Mouse (Mus musculus) CH12.LX (cell line): ENCODE data around the gene Hoxd3. TPM values are rescaled to one million over a fixed set of nuclear protein-coding genes. Genes with fewer than 3 reads are reported as not detected.

Source experiments
- DNase-seq: peaks from one replicate; pipeline ENCODE4 v3.0.0-alpha.2; 2013; ENCODE audit errors: extremely low read depth
- H3K27ac ChIP-seq: 2 replicates; pipeline ENCODE4 v1.5.1; 2012; ENCODE audit warnings: low read depth, mild to moderate bottlenecking, control low read depth, moderate library complexity; ENCODE audit not compliant: insufficient read depth
- H3K27me3 ChIP-seq: replicated peaks from 2 replicates; pipeline ENCODE3; 2012; ENCODE audit warnings: inconsistent platforms
- H3K36me3 ChIP-seq, 2 experiments: replicated peaks in 1 of 2; 2 replicates each; pipeline versions ENCODE3 to v1.6.1; 2012; ENCODE audit warnings: inconsistent platforms in 1 of 2, low read length in 1 of 2, mild to moderate bottlenecking in 1 of 2, mixed read lengths in 1 of 2, moderate library complexity in 1 of 2; ENCODE audit not compliant: control insufficient read depth in 1 of 2, insufficient read depth in 1 of 2
- H3K4me1 ChIP-seq, 2 experiments: 2 replicates each; pipeline ENCODE4 v1.6.1; 2012; ENCODE audit warnings: inconsistent platforms in 1 of 2, moderate library complexity in 1 of 2; ENCODE audit not compliant: insufficient read depth in 2 of 2, control insufficient read depth in 1 of 2
- H3K4me2 ChIP-seq: 2 replicates; pipeline ENCODE4 v1.6.1; 2012; ENCODE audit warnings: low read depth, mild to moderate bottlenecking, control low read depth; ENCODE audit not compliant: poor library complexity, insufficient read depth, severe bottlenecking
- H3K4me3 ChIP-seq, 3 experiments: fragments of 150-350 bp in 1 of 3; sonication (generic) in 1 of 3; replicated peaks in 1 of 3; 2 replicates each; pipeline versions ENCODE3 to v1.5.1; 2011 to 2012; ENCODE audit warnings: low read depth in 2 of 3, low read length in 2 of 3, mild to moderate bottlenecking in 2 of 3, moderate library complexity in 2 of 3, control low read depth in 1 of 3, improper control_type of control experiment in 1 of 3, inconsistent platforms in 1 of 3, mixed read lengths in 1 of 3; ENCODE audit not compliant: poor library complexity in 1 of 3
- H3K79me2 ChIP-seq: replicated peaks from 2 replicates; pipeline ENCODE4 v1.6.1; 2012; ENCODE audit warnings: mild to moderate bottlenecking, moderate library complexity; ENCODE audit not compliant: control insufficient read depth, poor library complexity, insufficient read depth, severe bottlenecking; ENCODE audit errors: extremely low read depth
- H3K9ac ChIP-seq: 2 replicates; pipeline ENCODE4 v1.6.1; 2012; ENCODE audit warnings: low read depth, mild to moderate bottlenecking, control low read depth, moderate library complexity; ENCODE audit not compliant: insufficient read depth
- H3K9me3 ChIP-seq: replicated peaks from 2 replicates; pipeline ENCODE3; 2012; ENCODE audit warnings: low read length, inconsistent platforms, mixed read lengths
- BHLHE40 ChIP-seq: IDR thresholded peaks from 2 replicates; pipeline ENCODE4 v1.6.1; 2011; ENCODE audit warnings: mild to moderate bottlenecking, low read depth, low read length, improper control_type of control experiment
- ELF1 ChIP-seq: IDR thresholded peaks from 2 replicates; pipeline ENCODE4 v1.6.1; 2014; ENCODE audit warnings: low read depth, mild to moderate bottlenecking, inconsistent platforms, low read length, improper control_type of control experiment
- GABPA ChIP-seq: IDR thresholded peaks from 2 replicates; pipeline ENCODE4 v1.6.1; 2012; ENCODE audit warnings: low read depth, low read length, improper control_type of control experiment, inconsistent platforms; ENCODE audit not compliant: insufficient replicate concordance
- HCFC1 ChIP-seq: IDR thresholded peaks from 2 replicates; pipeline ENCODE4 v1.6.1; 2012; ENCODE audit warnings: low read depth, mild to moderate bottlenecking, inconsistent platforms, low read length, improper control_type of control experiment
- IRF4 ChIP-seq: IDR thresholded peaks from 2 replicates; pipeline ENCODE4 v1.6.1; 2014; ENCODE audit warnings: low read depth, mild to moderate bottlenecking, inconsistent platforms, low read length, improper control_type of control experiment
- KAT2A ChIP-seq: IDR thresholded peaks from 2 replicates; pipeline ENCODE4 v1.6.1; 2012; ENCODE audit warnings: low read length, improper control_type of control experiment, inconsistent platforms; ENCODE audit not compliant: insufficient replicate concordance
- MAFK ChIP-seq: IDR thresholded peaks from 2 replicates; pipeline ENCODE4 v1.6.1; 2011; ENCODE audit warnings: low read length, improper control_type of control experiment; ENCODE audit not compliant: insufficient replicate concordance
- MEF2A ChIP-seq: IDR thresholded peaks from 2 replicates; pipeline ENCODE4 v1.6.1; 2014; ENCODE audit warnings: low read depth, mild to moderate bottlenecking, inconsistent platforms, low read length, improper control_type of control experiment, borderline replicate concordance
- MXI1 ChIP-seq: IDR thresholded peaks from 2 replicates; pipeline ENCODE4 v1.6.1; 2011; ENCODE audit warnings: mild to moderate bottlenecking, low read depth, low read length, improper control_type of control experiment
- MYC ChIP-seq: IDR thresholded peaks from 2 replicates; pipeline ENCODE4 v1.6.1; 2011; ENCODE audit warnings: low read depth, mild to moderate bottlenecking, improper control_type of control experiment, low read length
- NELFE ChIP-seq: IDR thresholded peaks from 2 replicates; pipeline ENCODE4 v1.6.1; 2011; ENCODE audit warnings: low read depth, low read length, improper control_type of control experiment
- POLR2AphosphoS2 ChIP-seq: IDR thresholded peaks from 2 replicates; pipeline ENCODE4 v1.6.1; 2011; ENCODE audit warnings: low read depth, low read length, improper control_type of control experiment
- SIN3A ChIP-seq: IDR thresholded peaks from 2 replicates; pipeline ENCODE4 v1.6.1; 2012; ENCODE audit warnings: low read length, improper control_type of control experiment, inconsistent platforms
- SMC3 ChIP-seq: IDR thresholded peaks from 2 replicates; pipeline ENCODE4 v1.6.1; 2011; ENCODE audit warnings: low read depth, low read length, improper control_type of control experiment
- TCF12 ChIP-seq: IDR thresholded peaks from 2 replicates; pipeline ENCODE4 v1.6.1; 2014; ENCODE audit warnings: low read depth, mild to moderate bottlenecking, inconsistent platforms, low read length, improper control_type of control experiment
- USF2 ChIP-seq: conservative IDR thresholded peaks from 2 replicates; pipeline ENCODE4 v1.6.1; 2011; ENCODE audit warnings: low read depth, low read length, improper control_type of control experiment
- ZMIZ1 ChIP-seq: IDR thresholded peaks from 2 replicates; pipeline ENCODE4 v1.6.1; 2012; ENCODE audit warnings: low read depth, mild to moderate bottlenecking, inconsistent platforms, low read length, improper control_type of control experiment
- ZNF384 ChIP-seq: IDR thresholded peaks from 2 replicates; pipeline ENCODE4 v1.6.1; 2012; ENCODE audit warnings: low read depth, low read length, improper control_type of control experiment, inconsistent platforms
- dilution Hi-C: fragments of 300-500 bp; cut with MboI; formaldehyde crosslinking; loops from 2 replicates; pipeline ENCODE4 v1.14.3; 2020; ENCODE audit warnings: low sequenced_read_pairs; ENCODE audit not compliant: extremely low pct_unique_long_range_greater_than_20kb, extremely low pct_ligation_motif_present
- in situ Hi-C: fragments of 300-500 bp; cut with MboI; formaldehyde crosslinking; loops from 3 replicates; pipeline ENCODE4 v1.14.3; 2019; ENCODE audit warnings: low sequenced_read_pairs, low pct_ligation_motif_present, low pct_unique_long_range_greater_than_20kb, mixed read lengths
- polyA plus RNA-seq: library from polyadenylated mRNA; unstranded; fragments of >175 nt; gene quantifications from 2 replicates; pipeline ENCODE4 v1.2.1, GENCODE M21; 2012; ENCODE audit warnings: low read depth; ENCODE audit not compliant: insufficient read length
- total RNA-seq, 2 experiments: library from RNA; depleted of rRNA; stranded (reverse); fragments of 300-350 nt in 1 of 2; fragments of >200 nt in 1 of 2; gene quantifications; 2 replicates each; pipeline ENCODE4 v1.2.3; 2012 to 2014

Hoxd3 gene
- total and polyA plus RNA-seq, 3 experiments = 0.12 to 1.1 TPM; not detected in 1

DNA sequence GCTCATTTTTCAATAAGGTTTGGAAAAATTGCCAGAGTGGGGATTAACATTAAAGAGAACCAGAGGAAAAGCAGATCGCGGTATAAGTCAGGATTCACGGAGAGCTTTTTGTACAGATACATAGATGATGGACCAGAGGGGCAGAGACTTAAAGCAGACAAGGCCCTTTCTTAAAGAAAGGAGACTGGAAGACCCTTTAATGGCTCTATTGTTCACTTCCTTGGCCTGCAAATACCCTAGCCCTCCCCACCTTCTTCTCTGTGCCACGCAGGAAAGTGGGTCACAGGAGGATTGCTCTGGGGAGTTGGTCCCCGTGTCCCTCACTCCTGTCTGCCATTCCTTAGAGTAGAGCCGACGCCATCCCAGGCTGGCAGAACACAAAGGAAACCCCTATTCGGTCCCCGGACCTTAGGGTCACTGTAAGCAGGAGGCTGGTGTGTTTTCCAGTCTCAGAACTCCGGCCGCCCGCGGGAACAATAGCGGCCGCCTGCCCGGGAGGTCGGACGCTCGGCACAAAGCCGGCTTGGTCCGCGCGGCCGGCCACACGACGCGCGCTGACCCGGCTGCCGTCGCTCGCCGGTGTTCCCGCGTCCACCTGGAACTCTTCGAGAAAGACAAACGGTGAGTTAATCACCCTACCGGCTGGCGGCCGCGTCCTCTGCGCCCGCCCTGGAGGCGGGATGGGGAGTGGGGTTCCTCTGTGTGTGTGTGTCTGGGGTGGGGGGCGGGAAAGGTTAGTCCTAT is 40.9 kb downstream of the Hoxd3 start:
- Histone ChIP-seq H3K9me3 (no peaks in the 10 kb centered on the region), H3K9ac (no peak overlapping the region), H3K27ac (no peak overlapping the region), H3K36me3 (peaks cover 0 to under 1% of the 10 kb centered on the region in 2 experiments), H3K4me2 (no peak overlapping the region), H3K79me2 (no peaks in the 10 kb centered on the region), H3K4me1 (peaks cover 0 to 12% of the 10 kb centered on the region in 2 experiments; a peak in 2 of 4 replicates), H3K27me3 (no peaks in the 10 kb centered on the region), H3K4me3 (no peak overlapping the region)
- DNase-seq = no peak
- no peak for TF ChIP-seq NELFE
- TF ChIP-seq GABPA = no peak
- TF ChIP-seq ZMIZ1 = no peak
- no peak for TF ChIP-seq BHLHE40
- TF ChIP-seq MEF2A = no peak
- no peak for TF ChIP-seq MAFK
- no peak for TF ChIP-seq SMC3
- no peak for TF ChIP-seq SIN3A
- TF ChIP-seq KAT2A = no peak
- TF ChIP-seq IRF4 = no peak
- no peak for TF ChIP-seq ZNF384
- no peak for TF ChIP-seq MXI1
- in situ Hi-C loops = no loop called here
- dilution Hi-C loops = no loop called here

- DNase-seq = no peak
- Histone ChIP-seq H3K4me1 (peaks cover 0 to 12% of the 10 kb centered on the region in 2 experiments; a peak in 2 of 4 replicates), H3K9me3 (no peaks in the 10 kb centered on the region), H3K79me2 (no peaks in the 10 kb centered on the region), H3K27ac (no peak overlapping the region), H3K4me3 (no peak overlapping the region), H3K36me3 (no peaks in the 10 kb centered on the region), H3K9ac (no peak overlapping the region), H3K27me3 (no peaks in the 10 kb centered on the region), H3K4me2 (no peak overlapping the region)
- dilution Hi-C loops = no loop called here
- in situ Hi-C loops = no loop called here
- TF ChIP-seq SMC3 = no peak
- TF ChIP-seq TCF12 = no peak
Measured at GRCm38 (mm10) chr2:74753175-74753523, 41.4 kb downstream of the Hoxd3 start.

GRCm38 (mm10) chr2:74753711-74754110 is 42.0 kb downstream of the Hoxd3 start:
- TF ChIP-seq USF2 (no peak), KAT2A (no peak), IRF4 (no peak), HCFC1 (no peak), ELF1 (no peak), SMC3 (no peak), ZMIZ1 (no peak), POLR2AphosphoS2 (no peak), MYC (no peak)
- Histone ChIP-seq H3K4me2 (no peak overlapping the region), H3K36me3 (no peaks in the 10 kb centered on the region), H3K9ac (no peak overlapping the region), H3K4me1 (peaks cover 0 to 12% of the 10 kb centered on the region in 2 experiments; a peak in 2 of 4 replicates), H3K9me3 (no peaks in the 10 kb centered on the region), H3K27me3 (no peaks in the 10 kb centered on the region), H3K79me2 (no peaks in the 10 kb centered on the region), H3K4me3 (no peak overlapping the region), H3K27ac (no peak overlapping the region)
- in situ Hi-C loops (no loop called here), dilution Hi-C loops (no loop called here)
- no peak for DNase-seq
